Mouse (Mus musculus) liver, adult 2 months (tissue): ENCODE measurements around the gene Scg2.

Experiments
- CTCF ChIP-seq: fragments of 200-500 bp; IDR thresholded peaks from 2 replicates; pipeline ENCODE4 v1.5.1; 2011; ENCODE audit warnings: low read depth, low read length, control low read depth
- POLR2A ChIP-seq: fragments of 200-500 bp; IDR thresholded peaks from 2 replicates; pipeline ENCODE4 v1.6.1; 2011; ENCODE audit warnings: low read length, control low read depth; ENCODE audit not compliant: insufficient read depth; ENCODE audit errors: extremely low read depth

DNA sequence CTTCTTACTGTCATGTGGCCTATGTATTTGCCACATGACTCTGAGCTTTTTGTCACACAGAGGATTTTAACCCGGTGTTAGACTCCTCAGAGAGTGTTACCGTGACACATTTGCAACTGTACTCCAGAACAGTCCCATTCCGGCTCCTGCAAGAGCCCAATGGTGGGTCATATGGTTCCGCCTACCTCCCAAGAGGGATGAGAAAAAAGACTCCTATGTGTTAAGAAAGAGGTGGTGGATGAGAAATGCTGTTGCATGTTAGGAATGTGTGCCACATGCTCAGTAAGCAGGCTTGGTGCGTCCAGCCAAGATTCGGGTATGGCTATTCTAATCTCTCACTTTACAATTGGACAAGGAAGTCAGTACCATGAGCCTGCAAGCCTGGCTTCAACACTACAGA is 45.6 kb upstream of the Scg2 start:
- TF ChIP-seq CTCF (no peak), POLR2A (no peak)
